Mouse (Mus musculus): ENCODE data around the gene Tapbp. TPM values are rescaled to one million over a fixed set of nuclear protein-coding genes. Genes with fewer than 3 reads are reported as not detected.

Tapbp gene
- polyA plus RNA-seq, 1 experiment from 2014 or later, result 30.1 TPM

Small RNA genes lying within 50 kb of the gene (microRNA-seq; reads per million reads assigned to microRNA genes)
- gene Gm27740, result not detected

Other genes with a start within 250 kb of the Tapbp start
- gene Hnrnpm, start 229.0 kb upstream of the Tapbp start, polyA plus RNA-seq (2016; fragmentation: Nextera tagmentation; extraction: Ambion mirVana), result 222 and 242 TPM in 2 replicates
- 196 and 205 TPM in 2 replicates for gene March2, start 197.2 kb upstream of the Tapbp start, polyA plus RNA-seq (2016; fragmentation: Nextera tagmentation; extraction: Ambion mirVana)
- 147 and 169 TPM in 2 replicates for gene Rab11b, start 155.4 kb upstream of the Tapbp start, polyA plus RNA-seq (2016; fragmentation: Nextera tagmentation; extraction: Ambion mirVana)
- 17.3 and 21.0 TPM in 2 replicates for gene Angptl4, start 134.1 kb upstream of the Tapbp start, polyA plus RNA-seq (2016; fragmentation: Nextera tagmentation; extraction: Ambion mirVana)
- 12.6 and 13.2 TPM in 2 replicates for gene Kank3, start 105.4 kb upstream of the Tapbp start, polyA plus RNA-seq (2016; fragmentation: Nextera tagmentation; extraction: Ambion mirVana)
- 689 and 715 TPM in 2 replicates for gene Rps28, start 91.3 kb upstream of the Tapbp start, polyA plus RNA-seq (2016; fragmentation: Nextera tagmentation; extraction: Ambion mirVana)
- gene Ndufa7, start 91.3 kb upstream of the Tapbp start, polyA plus RNA-seq (2016; fragmentation: Nextera tagmentation; extraction: Ambion mirVana), result 296 and 311 TPM in 2 replicates
- 22.2 and 24.1 TPM in 2 replicates for gene Cd320, start 72.8 kb upstream of the Tapbp start, polyA plus RNA-seq (2016; fragmentation: Nextera tagmentation; extraction: Ambion mirVana)
- not detected in 2 replicates for gene Gm7029, start 42.1 kb upstream of the Tapbp start, polyA plus RNA-seq (2016; fragmentation: Nextera tagmentation; extraction: Ambion mirVana)
- 4.8 and 6.0 TPM in 2 replicates for gene Kifc1, start 25.2 kb upstream of the Tapbp start, polyA plus RNA-seq (2016; fragmentation: Nextera tagmentation; extraction: Ambion mirVana)
- 0.51 and 0.78 TPM in 2 replicates for gene Platr17, start 10.8 kb upstream of the Tapbp start, polyA plus RNA-seq (2016; fragmentation: Nextera tagmentation; extraction: Ambion mirVana)
- 33.4 and 37.1 TPM in 2 replicates for gene Daxx, start 6.5 kb upstream of the Tapbp start, polyA plus RNA-seq (2016; fragmentation: Nextera tagmentation; extraction: Ambion mirVana)
- 13.6 and 14.8 TPM in 2 replicates for gene Zbtb22, start within 50 bp of the Tapbp start, polyA plus RNA-seq (2016; fragmentation: Nextera tagmentation; extraction: Ambion mirVana)
- 17.3 and 18.4 TPM in 2 replicates for gene Rgl2, start 13.6 kb downstream of the Tapbp start, polyA plus RNA-seq (2016; fragmentation: Nextera tagmentation; extraction: Ambion mirVana)
- gene Pfdn6, start 24.4 kb downstream of the Tapbp start, polyA plus RNA-seq (2016; fragmentation: Nextera tagmentation; extraction: Ambion mirVana), result 164 and 177 TPM in 2 replicates
- gene Wdr46, start 24.8 kb downstream of the Tapbp start, polyA plus RNA-seq (2016; fragmentation: Nextera tagmentation; extraction: Ambion mirVana), result 49.4 and 52.7 TPM in 2 replicates
- 2.1 and 2.6 TPM in 2 replicates for gene B3galt4, start 35.6 kb downstream of the Tapbp start, polyA plus RNA-seq (2016; fragmentation: Nextera tagmentation; extraction: Ambion mirVana)
- gene Vps52, start 39.9 kb downstream of the Tapbp start, polyA plus RNA-seq (2016; fragmentation: Nextera tagmentation; extraction: Ambion mirVana), result 41.1 and 43.5 TPM in 2 replicates
- 1,396 and 1,433 TPM in 2 replicates for gene Rps18, start 40.1 kb downstream of the Tapbp start, polyA plus RNA-seq (2016; fragmentation: Nextera tagmentation; extraction: Ambion mirVana)
- gene H2-K1, start 84.4 kb downstream of the Tapbp start, polyA plus RNA-seq (2016; fragmentation: Nextera tagmentation; extraction: Ambion mirVana), result 82.1 and 83.5 TPM in 2 replicates
- 10.6 and 10.7 TPM in 2 replicates for gene Ring1, start 108.8 kb downstream of the Tapbp start, polyA plus RNA-seq (2016; fragmentation: Nextera tagmentation; extraction: Ambion mirVana)
- gene H2-Ke6, start 112.2 kb downstream of the Tapbp start, polyA plus RNA-seq (2016; fragmentation: Nextera tagmentation; extraction: Ambion mirVana), result 33.2 and 36.1 TPM in 2 replicates
- gene Slc39a7, start 115.8 kb downstream of the Tapbp start, polyA plus RNA-seq (2016; fragmentation: Nextera tagmentation; extraction: Ambion mirVana), result 91.7 and 96.0 TPM in 2 replicates
- gene Rxrb, start 115.9 kb downstream of the Tapbp start, polyA plus RNA-seq (2016; fragmentation: Nextera tagmentation; extraction: Ambion mirVana), result 29.2 and 31.3 TPM in 2 replicates
- gene Col11a2, start 123.5 kb downstream of the Tapbp start, polyA plus RNA-seq (2016; fragmentation: Nextera tagmentation; extraction: Ambion mirVana), result 0.37 and 0.54 TPM in 2 replicates
- 0.37 and 0.56 TPM in 2 replicates for gene H2-Oa, start 176.4 kb downstream of the Tapbp start, polyA plus RNA-seq (2016; fragmentation: Nextera tagmentation; extraction: Ambion mirVana)
- gene H2-DMa, start 203.6 kb downstream of the Tapbp start, polyA plus RNA-seq (2016; fragmentation: Nextera tagmentation; extraction: Ambion mirVana), result 3.1 and 4.3 TPM in 2 replicates
- gene Brd2, start 206.7 kb downstream of the Tapbp start, polyA plus RNA-seq (2016; fragmentation: Nextera tagmentation; extraction: Ambion mirVana), result 59.9 and 66.1 TPM in 2 replicates
- gene H2-DMb2, start 227.4 kb downstream of the Tapbp start, polyA plus RNA-seq (2016; fragmentation: Nextera tagmentation; extraction: Ambion mirVana), result 0.30 and 0.35 TPM in 2 replicates
- gene H2-DMb1, start 237.2 kb downstream of the Tapbp start, polyA plus RNA-seq (2016; fragmentation: Nextera tagmentation; extraction: Ambion mirVana), result 0.21 and 0.45 TPM in 2 replicates